Mouse (Mus musculus) erythroblast, embryonic 14.5 days (primary cell): ENCODE results near the gene 4930522H14Rik.

Experiments
- GATA1 ChIP-seq: IDR thresholded peaks from 2 replicates; pipeline ENCODE4 v1.6.1; 2012; ENCODE audit warnings: low read length, inconsistent platforms, mixed read lengths
- TAL1 ChIP-seq: IDR thresholded peaks from 3 replicates; pipeline ENCODE4 v1.6.1; 2012; ENCODE audit warnings: low read length, inconsistent platforms, mixed read lengths

- TF ChIP-seq TAL1 (no peak), GATA1 (no peak)
Measured at GRCm38 (mm10) chr4:109481424-109481823, 49.7 kb downstream of the 4930522H14Rik start.
